Mouse (Mus musculus): ENCODE measurements at regions not wholly inside any gene's neighbourhood (a gene's known extent, or its start where the extent isn't known, plus 50 kb on each side); places are given as distances from the start of the nearest gene placed in this dataset.

GRCm38 (mm10) chr17:67503125-67503878 lies 129.2 kb downstream of the Lrrc30 start:
- Histone ChIP-seq H3K4me1 (replicated peaks) (no peaks in the 10 kb centered on the region), H3K27me3 (no peaks in the 10 kb centered on the region), H3K4me2 (no peak overlapping the region), H3K9ac (no peak overlapping the region), H3K27ac (replicated peaks) (no peak overlapping the region), H3K4me3 (replicated peaks) (no peak overlapping the region), H3K36me3 (replicated peaks) (no peaks in the 10 kb centered on the region), H3K9me3 (replicated peaks) (no peaks in the 10 kb centered on the region)
- ATAC-seq (ENCODE audit: insufficient read depth), result no peak
- WGBS (ENCODE audit: insufficient replicate concordance), result 39% methylated on average over 6 of the region's 6 CpGs

DNA sequence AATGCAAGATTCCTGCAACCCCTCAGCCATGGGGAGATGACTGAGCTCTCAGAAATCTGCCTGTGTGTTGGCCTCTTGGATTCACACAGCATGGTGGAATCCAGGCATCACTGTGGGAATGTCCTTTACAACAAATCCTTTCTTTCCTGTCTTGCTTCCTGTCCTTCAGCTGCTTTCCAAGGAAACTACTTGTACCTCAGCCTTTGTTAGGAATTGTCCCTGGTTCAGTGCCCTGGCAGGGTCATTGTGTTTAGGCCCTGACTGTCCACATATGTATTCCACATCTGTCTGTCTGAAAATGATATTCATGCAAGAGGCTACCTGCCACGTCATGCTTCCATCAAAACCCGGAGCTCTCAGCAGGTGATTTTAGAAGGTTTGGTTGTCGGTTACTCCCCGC lies 129.9 kb downstream of the Lrrc30 start:
- Histone ChIP-seq H3K9me3 (replicated peaks) (no peaks in the 10 kb centered on the region), H3K9ac (no peak overlapping the region), H3K27me3 (no peaks in the 10 kb centered on the region), H3K4me3 (replicated peaks) (no peak overlapping the region), H3K4me2 (no peak overlapping the region), H3K36me3 (replicated peaks) (no peaks in the 10 kb centered on the region), H3K27ac (replicated peaks) (no peak overlapping the region), H3K4me1 (replicated peaks) (no peaks in the 10 kb centered on the region)
- 65% methylated on average over 4 of the region's 4 CpGs for WGBS (ENCODE audit: insufficient replicate concordance)
- no peak for ATAC-seq (ENCODE audit: insufficient read depth)

DNA sequence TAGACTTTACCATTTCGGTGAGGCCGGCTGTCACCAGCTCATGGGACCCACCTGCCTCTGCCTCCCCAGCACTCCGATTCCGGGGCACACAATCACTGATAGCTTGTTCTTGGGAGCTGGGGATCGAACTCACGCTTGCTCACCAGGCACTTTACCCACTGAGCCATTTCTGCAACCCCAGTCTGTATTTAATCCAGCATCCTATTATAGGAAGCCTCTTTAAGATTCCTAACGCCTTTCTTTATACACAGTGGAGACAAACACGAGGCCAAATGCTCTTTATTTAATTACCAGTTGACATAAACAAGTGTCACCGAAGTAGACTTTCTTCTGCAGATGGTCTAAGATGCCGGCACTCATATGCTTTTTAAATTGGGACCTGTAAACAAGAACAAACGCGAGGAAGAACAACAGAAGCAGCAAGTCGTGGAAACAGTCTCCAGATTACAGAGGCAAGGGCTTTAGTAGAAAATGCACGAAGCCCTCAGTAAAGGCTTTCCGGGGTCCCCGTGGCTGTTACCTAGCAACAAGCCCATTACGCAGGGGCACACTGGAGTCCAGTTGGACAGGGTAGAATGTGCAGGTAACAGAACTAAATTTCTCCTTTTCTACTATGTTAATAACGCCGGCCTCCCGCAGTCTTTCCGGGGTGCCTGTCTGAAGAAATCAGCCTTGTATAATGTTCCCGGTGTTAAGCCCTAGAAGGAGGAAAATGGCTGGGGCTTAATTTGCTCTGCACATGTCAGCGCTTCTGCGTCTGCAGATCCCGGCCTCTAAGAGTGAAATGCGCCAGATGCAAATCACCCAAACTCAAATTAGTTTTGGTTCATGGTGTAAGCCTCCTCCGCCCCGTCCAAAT lies 132.5 kb downstream of the Lrrc30 start:
- Histone ChIP-seq H3K4me3 (replicated peaks) (no peak overlapping the region), H3K4me2 (no peak overlapping the region), H3K36me3 (replicated peaks) (no peaks in the 10 kb centered on the region), H3K4me1 (replicated peaks) (no peaks in the 10 kb centered on the region), H3K9me3 (replicated peaks) (no peaks in the 10 kb centered on the region), H3K27ac (replicated peaks) (no peak overlapping the region), H3K9ac (no peak overlapping the region), H3K27me3 (no peaks in the 10 kb centered on the region)
- WGBS (ENCODE audit: insufficient replicate concordance), result 70% methylated on average over 28 of the region's 28 CpGs
- ATAC-seq (ENCODE audit: insufficient read depth), result no peak

GRCm38 (mm10) chr17:67497380-67497779 lies 135.1 kb downstream of the Lrrc30 start:
- H3K9me3 ChIP-seq (replicated peaks), result no peaks in the 10 kb centered on the region
- H3K9ac ChIP-seq, result no peak overlapping the region
- no peaks in the 10 kb centered on the region for H3K4me1 ChIP-seq (replicated peaks)
- no peak for ATAC-seq (ENCODE audit: insufficient read depth)
- no peak overlapping the region for H3K4me3 ChIP-seq (replicated peaks)
- WGBS (ENCODE audit: insufficient replicate concordance), result 62% methylated on average over 8 of the region's 8 CpGs
- no peak overlapping the region for H3K27ac ChIP-seq (replicated peaks)
- no peak overlapping the region for H3K4me2 ChIP-seq
- no peaks in the 10 kb centered on the region for H3K27me3 ChIP-seq
- no peaks in the 10 kb centered on the region for H3K36me3 ChIP-seq (replicated peaks)

GRCm38 (mm10) chr17:67480463-67480862 lies 126.2 kb upstream of the Ptprm start:
- Histone ChIP-seq H3K4me3 (replicated peaks) (no peak overlapping the region), H3K9ac (no peak overlapping the region), H3K4me2 (no peak overlapping the region), H3K4me1 (replicated peaks) (no peaks in the 10 kb centered on the region), H3K36me3 (replicated peaks) (no peaks in the 10 kb centered on the region), H3K27ac (replicated peaks) (no peak overlapping the region), H3K27me3 (no peaks in the 10 kb centered on the region), H3K9me3 (replicated peaks) (no peaks in the 10 kb centered on the region)
- 58% methylated on average over 5 of the region's 5 CpGs for WGBS (ENCODE audit: insufficient replicate concordance)
- ATAC-seq (ENCODE audit: insufficient read depth), result no peak

- H3K36me3 ChIP-seq (replicated peaks), result no peaks in the 10 kb centered on the region
- no peaks in the 10 kb centered on the region for H3K4me1 ChIP-seq (replicated peaks)
- no peak overlapping the region for H3K4me2 ChIP-seq
- H3K27me3 ChIP-seq, result no peaks in the 10 kb centered on the region
- no peak for ATAC-seq (ENCODE audit: insufficient read depth)
- H3K9ac ChIP-seq, result no peak overlapping the region
- 35% methylated on average over 2 of the region's 2 CpGs for whole genome bisulfite sequencing (ENCODE audit: insufficient replicate concordance)
- H3K27ac ChIP-seq (replicated peaks), result no peak overlapping the region
- H3K4me3 ChIP-seq (replicated peaks), result no peak overlapping the region
- no peaks in the 10 kb centered on the region for H3K9me3 ChIP-seq (replicated peaks)
These were observed 118.9 kb upstream of the Ptprm start for GRCm38 (mm10) chr17:67473137-67473536.

- no peak overlapping the region for H3K4me2 ChIP-seq
- no peaks in the 10 kb centered on the region for H3K4me1 ChIP-seq (replicated peaks)
- H3K27me3 ChIP-seq, result no peaks in the 10 kb centered on the region
- H3K9ac ChIP-seq, result no peak overlapping the region
- 54% methylated on average over 4 of the region's 4 CpGs for WGBS (ENCODE audit: insufficient replicate concordance)
- no peak for ATAC-seq (ENCODE audit: insufficient read depth)
- H3K27ac ChIP-seq (replicated peaks), result no peak overlapping the region
- no peaks in the 10 kb centered on the region for H3K9me3 ChIP-seq (replicated peaks)
- H3K4me3 ChIP-seq (replicated peaks), result no peak overlapping the region
- H3K36me3 ChIP-seq (replicated peaks), result no peaks in the 10 kb centered on the region
These were observed 104.7 kb upstream of the Ptprm start for GRCm38 (mm10) chr17:67458851-67459421.

DNA sequence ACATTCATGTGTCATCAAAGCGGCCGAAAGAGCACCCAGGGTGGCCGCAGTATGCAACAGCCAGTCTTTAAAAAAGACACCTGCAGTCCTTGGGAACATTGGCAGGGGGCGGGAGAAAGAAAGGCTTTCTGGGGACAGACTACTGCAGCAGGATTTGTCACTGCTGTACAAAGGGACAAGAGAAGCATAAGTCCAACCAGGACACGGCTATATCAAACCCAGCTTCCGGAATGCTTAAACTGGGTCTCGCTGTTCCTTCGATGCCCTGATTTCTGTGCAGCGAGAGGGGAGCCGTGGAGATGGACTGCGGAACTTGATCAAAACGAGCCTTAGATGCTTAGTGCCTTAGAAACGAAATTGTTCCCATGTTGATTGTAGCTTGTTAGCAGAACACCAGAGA lies 97.7 kb upstream of the Ptprm start:
- Histone ChIP-seq H3K36me3 (replicated peaks) (no peaks in the 10 kb centered on the region), H3K27ac (replicated peaks) (no peak overlapping the region), H3K9ac (no peak overlapping the region), H3K9me3 (replicated peaks) (no peaks in the 10 kb centered on the region), H3K27me3 (no peaks in the 10 kb centered on the region), H3K4me2 (no peak overlapping the region), H3K4me1 (replicated peaks) (no peaks in the 10 kb centered on the region), H3K4me3 (replicated peaks) (no peak overlapping the region)
- ATAC-seq (ENCODE audit: insufficient read depth), result no peak
- WGBS (ENCODE audit: insufficient replicate concordance), result 75% methylated on average over 13 of the region's 13 CpGs

GRCm38 (mm10) chr17:67451081-67451480 lies 96.8 kb upstream of the Ptprm start:
- no peak overlapping the region for H3K4me2 ChIP-seq
- WGBS (ENCODE audit: insufficient replicate concordance), result 20% methylated on average over 2 of the region's 2 CpGs

DNA sequence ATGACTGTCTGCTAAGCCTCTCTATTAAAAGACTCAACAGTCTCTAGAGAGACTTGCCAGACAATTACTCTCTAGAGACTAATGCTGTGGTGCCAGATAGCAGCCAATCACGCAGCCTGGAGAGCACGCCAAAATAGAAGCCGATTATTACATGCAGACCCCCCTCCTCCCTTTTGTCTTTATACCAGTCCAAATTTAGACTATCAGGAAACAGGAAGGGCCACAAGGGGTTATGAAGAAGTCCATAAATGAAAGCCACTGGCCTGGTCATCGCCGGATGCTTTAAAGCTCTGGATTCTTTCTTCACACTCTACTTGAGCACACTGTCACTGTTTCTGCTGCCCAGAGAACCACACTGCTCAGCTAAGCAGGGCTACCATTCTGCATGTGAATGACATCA lies 95.8 kb upstream of the Ptprm start:
- Histone ChIP-seq H3K4me3 (replicated peaks) (no peak overlapping the region), H3K9me3 (replicated peaks) (no peaks in the 10 kb centered on the region), H3K27me3 (no peaks in the 10 kb centered on the region), H3K4me2 (no peak overlapping the region), H3K4me1 (replicated peaks) (no peaks in the 10 kb centered on the region), H3K27ac (replicated peaks) (no peak overlapping the region), H3K9ac (no peak overlapping the region), H3K36me3 (replicated peaks) (no peaks in the 10 kb centered on the region)
- WGBS (ENCODE audit: insufficient replicate concordance), result 65% methylated on average over 5 of the region's 5 CpGs
- ATAC-seq (ENCODE audit: insufficient read depth), result no peak

More at GRCm38 (mm10) chr17:67451081-67451480, 96.8 kb upstream of the Ptprm start:
- no peaks in the 10 kb centered on the region for H3K4me1 ChIP-seq (replicated peaks)
- H3K36me3 ChIP-seq (replicated peaks), result no peaks in the 10 kb centered on the region
- H3K4me3 ChIP-seq (replicated peaks), result no peak overlapping the region
- no peaks in the 10 kb centered on the region for H3K9me3 ChIP-seq (replicated peaks)
- no peaks in the 10 kb centered on the region for H3K27me3 ChIP-seq
- no peak for ATAC-seq (ENCODE audit: insufficient read depth)
- no peak overlapping the region for H3K27ac ChIP-seq (replicated peaks)
- H3K9ac ChIP-seq, result no peak overlapping the region

GRCm38 (mm10) chr17:67445986-67446385 lies 91.7 kb upstream of the Ptprm start:
- H3K4me2 ChIP-seq, result no peak overlapping the region
- H3K4me1 ChIP-seq (replicated peaks), result no peaks in the 10 kb centered on the region
- no peak overlapping the region for H3K9ac ChIP-seq
- no peak overlapping the region for H3K27ac ChIP-seq (replicated peaks)
- H3K36me3 ChIP-seq (replicated peaks), result no peaks in the 10 kb centered on the region
- no peak overlapping the region for H3K4me3 ChIP-seq (replicated peaks)
- H3K9me3 ChIP-seq (replicated peaks), result no peaks in the 10 kb centered on the region
- H3K27me3 ChIP-seq, result no peaks in the 10 kb centered on the region
- no peak for ATAC-seq (ENCODE audit: insufficient read depth)
